Mouse (Mus musculus): ENCODE measurements around the gene Rasgrf1. TPM values are rescaled to one million over a fixed set of nuclear protein-coding genes. Genes with fewer than 3 reads are reported as not detected.

The Rasgrf1 gene
- not detected for total RNA-seq (2021)

- intact Hi-C loops (cut with DNase I), result no loop called here
- no peak for DNase-seq
Observed at GRCm38 (mm10) chr9:89909131-89910010, at the start of gene Rasgrf1. Gene Rasgrf1, plus strand, starts transcription at chr9:89909908.

DNA sequence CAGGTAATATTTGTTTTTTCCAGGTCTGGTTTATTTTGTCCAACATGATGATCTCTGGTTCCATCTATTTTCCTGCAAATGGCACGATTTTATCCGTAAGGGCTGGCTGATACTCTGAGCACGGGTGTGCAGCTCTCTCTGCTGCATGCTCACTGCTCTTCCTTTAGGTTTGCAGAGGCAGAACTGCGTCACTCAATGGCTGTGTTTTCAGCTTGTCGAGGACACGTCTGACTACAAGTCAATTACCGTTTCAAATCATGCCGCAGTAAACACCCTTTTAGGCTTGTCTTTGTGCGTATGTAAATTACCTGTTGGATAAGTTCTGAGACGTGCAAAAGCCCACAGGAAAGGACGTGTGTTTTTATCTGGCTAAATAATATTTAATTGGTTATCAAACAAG is 49.6 kb upstream of the Rasgrf1 start:
- intact Hi-C loops (cut with DNase I), result no loop called here

GRCm38 (mm10) chr9:89860584-89860983 is 49.1 kb upstream of the Rasgrf1 start:
- DNase-seq, result no peak
- intact Hi-C loops (cut with DNase I), result no loop called here

More for the DNA sequence above, 49.6 kb upstream of the Rasgrf1 start:
- DNase-seq, result no peak

- intact Hi-C loops (cut with DNase I), result no loop called here
Observed at GRCm38 (mm10) chr9:89867141-89867540, 42.6 kb upstream of the Rasgrf1 start.

DNA sequence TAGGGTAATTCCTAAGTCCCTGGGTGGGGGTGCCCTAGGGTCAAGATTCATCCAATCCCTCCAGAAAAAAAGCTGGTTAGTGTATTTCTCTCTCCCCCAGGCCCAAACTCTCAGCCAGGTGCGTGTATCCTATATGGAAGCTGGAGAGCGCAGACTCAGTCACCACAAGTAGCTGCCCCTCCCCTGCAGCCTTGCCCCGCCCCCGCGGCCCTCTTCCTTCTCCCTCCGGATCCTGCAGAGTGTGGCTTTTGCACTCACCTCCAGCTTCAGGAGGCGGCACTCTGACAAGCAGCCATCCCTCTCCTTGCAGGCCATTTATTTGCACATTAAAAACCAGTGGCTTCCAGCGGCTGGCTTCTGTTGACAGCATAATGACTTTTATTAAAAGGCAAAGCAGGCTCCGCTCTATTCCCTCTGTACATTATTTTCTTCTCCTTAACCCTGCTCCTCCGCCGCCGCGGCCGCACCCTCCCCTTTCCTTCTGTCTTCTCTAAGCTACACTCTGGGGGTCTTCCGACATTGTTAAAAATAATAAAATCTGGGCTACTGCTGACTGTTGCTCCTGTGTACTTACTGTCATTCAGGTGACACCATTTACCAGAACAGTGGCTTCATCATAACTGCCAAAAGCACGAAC is 41.5 kb upstream of the Rasgrf1 start:
- intact Hi-C loops (cut with DNase I), result no loop called here

More at GRCm38 (mm10) chr9:89867141-89867540, 42.6 kb upstream of the Rasgrf1 start:
- DNase-seq, result no peak

GRCm38 (mm10) chr9:89869594-89869993 is 40.1 kb upstream of the Rasgrf1 start:
- no peak for DNase-seq
- intact Hi-C loops (cut with DNase I), result no loop called here

More for the DNA sequence above, 41.5 kb upstream of the Rasgrf1 start:
- DNase-seq, result no peak

DNA sequence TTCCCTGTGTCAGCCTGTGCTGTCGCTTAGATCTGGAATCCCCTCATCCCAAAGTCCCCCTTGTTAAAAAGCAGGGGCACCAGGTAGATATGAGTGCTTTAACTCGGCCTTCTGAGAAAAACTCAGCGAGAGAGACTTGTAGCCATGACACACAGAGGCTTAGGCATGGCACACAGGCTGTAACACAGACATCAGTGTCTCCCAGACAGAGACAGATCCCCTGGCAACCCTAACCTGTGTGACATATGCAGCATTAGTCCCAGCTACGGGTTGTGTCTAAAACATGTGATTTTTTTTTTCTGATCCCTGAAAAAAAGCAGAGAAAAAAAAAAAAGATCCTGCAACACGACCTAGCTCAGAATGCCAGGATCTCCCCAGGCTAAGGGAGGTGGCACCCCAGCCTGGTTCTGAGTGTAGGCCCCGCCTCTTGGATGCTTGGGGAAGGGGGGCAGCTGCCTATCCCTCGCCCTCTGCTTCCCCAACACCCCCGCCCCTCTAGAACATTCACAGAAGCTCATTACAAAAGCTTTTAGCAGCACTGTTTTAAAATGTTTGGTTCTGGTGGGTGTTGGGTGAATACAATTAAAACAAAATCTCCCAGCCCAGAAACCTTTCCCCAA is 39.1 kb upstream of the Rasgrf1 start:
- intact Hi-C loops (cut with DNase I), result no loop called here

DNA sequence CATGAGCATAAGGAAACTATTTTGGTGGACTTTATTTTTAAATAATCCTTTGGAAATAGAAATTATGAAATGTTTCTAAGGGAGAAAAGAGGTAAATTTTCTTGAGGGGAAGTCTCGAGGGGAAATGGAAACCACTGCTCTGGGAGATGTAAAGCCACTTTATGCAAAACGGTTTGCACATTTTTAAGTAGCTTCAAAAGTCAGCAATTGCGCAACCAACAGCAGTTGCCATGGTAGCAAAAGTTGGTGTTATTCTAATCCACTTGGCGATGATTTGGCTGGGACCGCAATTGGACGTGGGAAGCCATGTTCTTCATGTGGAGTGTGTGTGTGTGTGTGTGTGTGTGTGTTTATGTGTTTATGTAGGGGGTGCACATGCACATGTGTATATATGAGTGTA is 37.6 kb upstream of the Rasgrf1 start:
- intact Hi-C loops (cut with DNase I), result no loop called here
- peak in 1 of 2 experiments; percentile 14 for DNase-seq

More for the DNA sequence above, 39.1 kb upstream of the Rasgrf1 start:
- DNase-seq, result no peak

DNA sequence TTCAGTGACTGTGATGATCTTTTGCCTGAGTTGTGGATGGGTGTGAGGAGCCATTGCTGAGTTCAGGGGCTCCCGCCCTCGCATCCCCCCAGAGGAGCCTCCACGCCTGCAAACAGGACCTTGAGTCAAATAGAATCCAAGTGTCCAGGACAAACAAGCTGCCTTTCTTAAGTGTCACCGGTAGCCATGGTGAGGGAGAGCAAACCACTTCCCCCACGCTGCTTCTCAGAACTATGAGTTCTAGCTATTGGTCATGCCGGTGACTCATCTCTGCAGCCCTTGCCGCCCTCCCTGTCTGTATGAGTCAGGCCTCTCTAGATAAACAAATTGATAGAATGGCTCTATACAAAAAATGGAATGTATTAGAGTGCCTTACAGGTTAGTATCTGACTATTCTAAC is 35.3 kb upstream of the Rasgrf1 start:
- DNase-seq, result no peak
- intact Hi-C loops (cut with DNase I), result no loop called here

- intact Hi-C loops (cut with DNase I), result no loop called here
- DNase-seq, result no peak
Observed at GRCm38 (mm10) chr9:89875551-89875950, 34.2 kb upstream of the Rasgrf1 start.

GRCm38 (mm10) chr9:89878471-89879020 is 31.2 kb upstream of the Rasgrf1 start:
- intact Hi-C loops (cut with DNase I), result no loop called here
- DNase-seq, result no peak

DNA sequence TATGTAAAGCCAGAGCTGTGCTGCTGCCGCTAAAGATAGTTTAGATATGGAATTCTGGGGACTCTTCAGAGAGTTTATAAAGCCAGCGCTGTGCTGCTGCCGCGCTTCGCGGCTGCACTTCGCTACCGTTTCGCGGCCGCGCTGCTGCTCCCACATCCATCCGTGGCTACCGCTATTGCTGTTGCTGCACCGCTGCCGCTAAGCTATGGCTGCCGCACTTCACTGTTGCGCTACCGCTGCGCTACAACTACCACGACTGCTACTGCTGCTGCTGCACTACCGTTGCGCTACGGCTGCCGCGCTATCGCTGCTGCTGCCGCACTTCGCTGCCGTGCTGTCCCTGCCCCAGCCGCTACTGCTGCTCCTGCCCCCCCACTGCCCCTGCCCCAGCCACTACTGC is 30.1 kb upstream of the Rasgrf1 start:
- intact Hi-C loops (cut with DNase I), result no loop called here
- DNase-seq, result no peak

GRCm38 (mm10) chr9:89881552-89881951 is 28.2 kb upstream of the Rasgrf1 start:
- intact Hi-C loops (cut with DNase I), result no loop called here
- no peak for DNase-seq

DNA sequence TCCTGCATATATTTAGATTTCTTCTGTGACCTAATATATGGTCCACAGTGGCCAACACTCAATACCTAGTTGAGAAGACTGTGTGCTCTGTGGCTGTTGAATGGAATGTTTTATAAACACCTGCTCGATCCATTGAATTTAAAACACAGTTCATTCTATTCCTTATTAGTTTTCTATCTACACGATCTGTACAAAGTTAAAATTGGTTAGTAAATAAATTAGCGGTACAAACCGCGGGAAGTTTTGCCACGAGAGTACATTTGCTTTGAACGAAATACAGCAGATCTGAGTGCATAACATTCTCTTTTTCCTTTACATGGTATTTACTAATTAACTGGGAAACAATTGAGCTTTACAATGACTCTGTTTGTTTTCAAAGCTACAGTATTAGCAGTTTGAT is 27.1 kb upstream of the Rasgrf1 start:
- DNase-seq, result no peak
- intact Hi-C loops (cut with DNase I), result no loop called here

DNA sequence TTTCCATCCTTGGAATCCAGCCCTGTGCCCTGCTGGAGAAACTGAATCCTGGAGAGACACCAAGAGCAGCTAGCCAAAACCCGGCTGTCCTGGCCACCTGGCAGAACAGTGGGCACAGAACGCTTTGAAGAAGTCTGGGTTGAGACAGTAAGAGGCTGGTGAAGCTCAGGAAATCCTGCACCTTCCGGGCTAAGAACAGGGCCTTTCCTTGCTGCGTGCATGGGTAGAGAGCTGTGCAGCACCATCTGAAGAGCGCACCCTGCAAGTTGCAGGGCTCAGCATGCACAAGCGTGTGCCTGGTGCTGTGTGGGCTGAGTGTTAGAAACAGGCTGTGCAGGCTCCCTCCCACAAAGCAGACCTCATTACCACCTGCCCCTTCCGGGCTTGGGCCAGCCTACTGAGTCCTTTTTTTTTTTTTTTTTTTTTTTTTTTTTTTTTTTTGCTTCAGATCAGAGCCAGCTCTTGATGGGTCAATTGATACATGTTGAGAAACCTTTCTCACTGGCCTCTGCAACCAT is 23.9 kb upstream of the Rasgrf1 start:
- no peak for DNase-seq
- intact Hi-C loops (cut with DNase I), result no loop called here

- intact Hi-C loops (cut with DNase I), result no loop called here
- no peak for DNase-seq
Observed at GRCm38 (mm10) chr9:89891534-89892293, 18.0 kb upstream of the Rasgrf1 start.

- intact Hi-C loops (cut with DNase I), result no loop called here
Observed at GRCm38 (mm10) chr9:89892540-89893188, 17.0 kb upstream of the Rasgrf1 start.

GRCm38 (mm10) chr9:89900111-89900824 is 9.4 kb upstream of the Rasgrf1 start:
- intact Hi-C loops (cut with DNase I), result no loop called here
- DNase-seq, result no peak

More at GRCm38 (mm10) chr9:89892540-89893188, 17.0 kb upstream of the Rasgrf1 start:
- no peak for DNase-seq

- intact Hi-C loops (cut with DNase I), result no loop called here
- no peak for DNase-seq
Observed at GRCm38 (mm10) chr9:89901184-89901583, 8.5 kb upstream of the Rasgrf1 start.

Measured in heart, postnatal 36 days (tissue).